Mouse (Mus musculus): ENCODE data around the gene Hdhd3. TPM values are rescaled to one million over a fixed set of nuclear protein-coding genes. Genes with fewer than 3 reads are reported as not detected.

Hdhd3 gene
- polyA plus RNA-seq, 1 experiment from 2014 or later, result 23.5 TPM

- ATAC-seq (ENCODE audit: low FRiP score, low TSS enrichment) (no peak), DNase-seq (ENCODE audit: low spot score) (no peak)
- no peaks in the 10 kb centered on the region for H3K9me3 ChIP-seq (ENCODE audit: control insufficient read depth, low read length)
- H3K36me3 ChIP-seq (ENCODE audit: control insufficient read depth, insufficient read depth, low read length), result no peaks in the 10 kb centered on the region
- no peak overlapping the region for H3K4me2 ChIP-seq (replicated peaks; ENCODE audit: low read depth)
- no peak overlapping the region for H3K9ac ChIP-seq (ENCODE audit: low read length)
- H3K4me1 ChIP-seq (replicated peaks; ENCODE audit: control insufficient read depth, insufficient read depth), result no peaks in the 10 kb centered on the region
- TF ChIP-seq CTCF (IDR thresholded peaks at IDR 0.05; ENCODE audit: low read depth), result no peak
- TF ChIP-seq EP300 (optimal IDR thresholded peaks at IDR 0.05), result no peak
- no peaks in the 10 kb centered on the region for H3K27me3 ChIP-seq (ENCODE audit: control insufficient read depth, insufficient read depth, low read length)
- no peak overlapping the region for H3K27ac ChIP-seq (replicated peaks)
- WGBS, result 93% methylated on average over 15 of the region's 15 CpGs
- H3K4me3 ChIP-seq (ENCODE audit: low read depth, low read length), result no peak overlapping the region
These were observed 17.0 kb downstream of the Hdhd3 start for GRCm38 (mm10) chr4:62486162-62486696.

- WGBS, result 68% methylated on average over 8 of the region's 8 CpGs
- no peaks in the 10 kb centered on the region for H3K9me3 ChIP-seq (ENCODE audit: control insufficient read depth, low read length)
These were observed 17.7 kb downstream of the Hdhd3 start for GRCm38 (mm10) chr4:62485450-62486161.

GRCm38 (mm10) chr4:62484928-62485327, 18.3 kb downstream of the Hdhd3 start:
- Histone ChIP-seq H3K9me3 (ENCODE audit: control insufficient read depth, low read length) (no peaks in the 10 kb centered on the region), H3K4me1 (replicated peaks; ENCODE audit: control insufficient read depth, insufficient read depth) (peaks cover 3% of the 10 kb centered on the region; the same call in 1 of the 2 replicates), H3K36me3 (ENCODE audit: control insufficient read depth, insufficient read depth, low read length) (no peaks in the 10 kb centered on the region), H3K27ac (replicated peaks) (peak overlapping the region; percentile 73), H3K9ac (ENCODE audit: low read length) (no peak overlapping the region), H3K4me3 (ENCODE audit: low read depth, low read length) (no peak overlapping the region), H3K27me3 (ENCODE audit: control insufficient read depth, insufficient read depth, low read length) (no peaks in the 10 kb centered on the region), H3K4me2 (replicated peaks; ENCODE audit: low read depth) (no peak overlapping the region)
- ATAC-seq (ENCODE audit: low FRiP score, low TSS enrichment) (peak; percentile 56), DNase-seq (ENCODE audit: low spot score) (no peak)
- TF ChIP-seq CTCF (IDR thresholded peaks at IDR 0.05; ENCODE audit: low read depth) (no peak), EP300 (optimal IDR thresholded peaks at IDR 0.05) (no peak)
- WGBS, result 74% methylated on average over 3 of the region's 3 CpGs

More at GRCm38 (mm10) chr4:62485450-62486161, 17.7 kb downstream of the Hdhd3 start:
- no peak overlapping the region for H3K4me2 ChIP-seq (replicated peaks; ENCODE audit: low read depth)
- H3K36me3 ChIP-seq (ENCODE audit: control insufficient read depth, insufficient read depth, low read length), result no peaks in the 10 kb centered on the region
- TF ChIP-seq EP300 (optimal IDR thresholded peaks at IDR 0.05) (no peak), CTCF (IDR thresholded peaks at IDR 0.05; ENCODE audit: low read depth) (no peak)
- H3K4me1 ChIP-seq (replicated peaks; ENCODE audit: control insufficient read depth, insufficient read depth), result peaks cover 3% of the 10 kb centered on the region; the same call in 1 of the 2 replicates
- H3K9ac ChIP-seq (ENCODE audit: low read length), result no peak overlapping the region
- DNase-seq (ENCODE audit: low spot score), result peak; percentile 76
- H3K27me3 ChIP-seq (ENCODE audit: control insufficient read depth, insufficient read depth, low read length), result no peaks in the 10 kb centered on the region
- H3K27ac ChIP-seq (replicated peaks), result peak overlapping the region; percentile 73
- peak; percentile 65 for ATAC-seq (ENCODE audit: low FRiP score, low TSS enrichment)
- no peak overlapping the region for H3K4me3 ChIP-seq (ENCODE audit: low read depth, low read length)

DNA sequence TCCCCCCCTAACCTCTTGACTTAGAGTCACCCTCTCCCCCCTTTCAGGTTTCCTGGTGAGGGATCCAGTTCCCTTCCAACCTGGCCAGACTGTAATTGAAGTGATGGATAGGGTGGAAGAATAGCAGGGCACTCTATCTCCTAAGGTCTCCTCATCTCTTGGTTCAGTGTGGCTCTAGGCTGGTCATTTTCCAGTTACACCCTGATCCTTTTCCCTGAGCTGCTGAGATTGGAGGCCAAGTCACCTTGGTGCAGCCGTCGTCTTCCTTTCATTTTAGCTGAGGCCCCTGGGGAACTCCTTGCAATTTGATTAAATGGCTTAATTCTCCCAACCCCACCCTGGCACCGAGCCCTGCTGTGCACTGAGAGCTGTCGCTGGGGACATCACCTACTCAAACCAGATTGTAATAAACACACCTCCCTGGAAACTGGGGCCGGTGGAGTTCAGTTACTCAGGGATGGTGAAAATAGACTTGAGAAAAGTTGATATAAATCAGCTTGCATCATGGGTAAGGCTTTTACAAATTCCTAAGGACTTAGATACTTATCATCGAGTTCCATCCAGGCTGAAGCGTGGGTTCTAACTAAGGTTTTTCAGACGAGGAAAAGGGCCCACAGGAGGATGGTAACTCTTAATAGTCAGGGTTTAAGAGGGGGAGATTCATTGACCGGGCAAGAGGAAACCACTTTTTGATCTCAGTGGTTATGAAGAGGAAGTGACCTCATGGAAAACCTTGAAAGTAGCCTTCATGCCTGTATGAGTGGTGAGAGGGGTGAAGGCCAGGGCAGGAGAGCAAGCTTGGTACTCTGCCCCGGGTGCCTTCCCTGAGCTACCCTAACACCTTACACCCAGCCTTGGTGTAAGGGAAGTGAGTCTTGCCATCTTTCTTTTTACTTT, 22.3 kb downstream of the Hdhd3 start:
- H3K4me1 ChIP-seq (replicated peaks; ENCODE audit: control insufficient read depth, insufficient read depth), result peaks cover 3% of the 10 kb centered on the region; the same call in 1 of the 2 replicates
- peak overlapping the region; percentile 85 for H3K27ac ChIP-seq (replicated peaks)
- DNase-seq (ENCODE audit: low spot score) (peak; percentile 37), ATAC-seq (ENCODE audit: low FRiP score, low TSS enrichment) (no peak)
- H3K36me3 ChIP-seq (ENCODE audit: control insufficient read depth, insufficient read depth, low read length), result no peaks in the 10 kb centered on the region
- 26% methylated on average over 10 of the region's 10 CpGs for WGBS
- TF ChIP-seq EP300 (optimal IDR thresholded peaks at IDR 0.05), result no peak
- TF ChIP-seq CTCF (IDR thresholded peaks at IDR 0.05; ENCODE audit: low read depth), result no peak
- peak overlapping the region; percentile 48 for H3K4me3 ChIP-seq (ENCODE audit: low read depth, low read length)
- H3K27me3 ChIP-seq (ENCODE audit: control insufficient read depth, insufficient read depth, low read length), result no peaks in the 10 kb centered on the region
- peak overlapping the region; percentile 31; the same call in 1 of the 2 replicates for H3K9ac ChIP-seq (ENCODE audit: low read length)
- peak overlapping the region; percentile 87 for H3K4me2 ChIP-seq (replicated peaks; ENCODE audit: low read depth)
- no peaks in the 10 kb centered on the region for H3K9me3 ChIP-seq (ENCODE audit: control insufficient read depth, low read length)

- 1% methylated on average over 71 of the region's 71 CpGs for WGBS
- Histone ChIP-seq H3K27me3 (ENCODE audit: control insufficient read depth, insufficient read depth, low read length) (no peaks in the 10 kb centered on the region), H3K4me3 (ENCODE audit: low read depth, low read length) (peak within 1 kb of the TSS; percentile 48), H3K9ac (ENCODE audit: low read length) (peak within 1 kb of the TSS; percentile 60), H3K27ac (replicated peaks) (peak within 1 kb of the TSS; percentile 85), H3K9me3 (ENCODE audit: control insufficient read depth, low read length) (no peaks in the 10 kb centered on the region), H3K4me2 (replicated peaks; ENCODE audit: low read depth) (peak within 1 kb of the TSS; percentile 87), H3K36me3 (ENCODE audit: control insufficient read depth, insufficient read depth, low read length) (no peaks in the 10 kb centered on the region), H3K4me1 (replicated peaks; ENCODE audit: control insufficient read depth, insufficient read depth) (peaks cover 3% of the 10 kb centered on the region; the same call in 1 of the 2 replicates)
- peak; percentile 90 for DNase-seq (ENCODE audit: low spot score)
- TF ChIP-seq EP300 (optimal IDR thresholded peaks at IDR 0.05) (no peak), CTCF (IDR thresholded peaks at IDR 0.05; ENCODE audit: low read depth) (no peak)
- ATAC-seq (ENCODE audit: low FRiP score, low TSS enrichment), result peak; percentile 95
These were observed 23.1 kb downstream of the Hdhd3 start, which contains the start of gene Bspry for GRCm38 (mm10) chr4:62479937-62480708. Bspry (plus strand) TSS chr4:62480053.
